Mouse (Mus musculus) liver, adult 2 months (tissue): ENCODE results near the gene Syngr1.

ENCODE experiments used
- CTCF ChIP-seq: fragments of 200-500 bp; IDR thresholded peaks from 2 replicates; pipeline ENCODE4 v1.5.1; 2011; ENCODE audit warnings: low read depth, low read length, control low read depth
- POLR2A ChIP-seq: fragments of 200-500 bp; IDR thresholded peaks from 2 replicates; pipeline ENCODE4 v1.6.1; 2011; ENCODE audit warnings: low read length, control low read depth; ENCODE audit not compliant: insufficient read depth; ENCODE audit errors: extremely low read depth

- TF ChIP-seq CTCF (no peak), POLR2A (no peak)
These were observed 33.5 kb downstream of the Syngr1 start for GRCm38 (mm10) chr15:80124651-80125050.
